Comparison of ENCODE assay signal across 8 mouse cellular contexts in genomic region chr2:34671385-34672026, GRCm38 (mm10).
DNase-seq lines count a peak whose midpoint lies in the region; ATAC-seq and TF ChIP-seq lines count a peak whose summit lies in the region.

No protein-coding gene starts in this region.

- intact Hi-C loops in left cerebral cortex, adult 2 months (cut with DNase I), result no loop called here

- peaks cover 21% of the 10 kb centered on the region for H3K36me3 ChIP-seq in hindbrain, embryonic 13.5 days

- TF ChIP-seq CTCF in left cerebral cortex, adult 2 months (IDR thresholded peaks at IDR 0.05), result peak; percentile 46

- H3K4me2 ChIP-seq in hindbrain, embryonic 13.5 days, result peak overlapping the region; percentile 68

- H3K9me3 ChIP-seq in hindbrain, embryonic 13.5 days, result no peaks in the 10 kb centered on the region

- H3K9ac ChIP-seq in hindbrain, embryonic 13.5 days, result peak overlapping the region; percentile 75

- peak overlapping the region; percentile 42 for H3K4me3 ChIP-seq in hindbrain, embryonic 13.5 days
- H3K4me3 ChIP-seq in left cerebral cortex, adult 2 months, result peak overlapping the region; percentile 52

- DNase-seq in adrenal gland, adult (ENCODE audit: inconsistent age in 2 of 2, low spot score in 1 of 2), result peak; percentile 49 to 74
- peak; percentile 62 for DNase-seq in cerebellum, adult 9-11 months
- DNase-seq in forelimb bud, embryonic 11.5 days (ENCODE audit: low read depth, low spot score), result peak; percentile 64
- DNase-seq in left cerebral cortex, adult 2 months (ENCODE audit: extremely low spot score in 1 of 2, low spot score in 2 of 2), result peak; percentile 37 to 49
- DNase-seq in lung, postnatal 4 days, result peak; percentile 54 to 67
- peak; percentile 46 for DNase-seq in right cerebral cortex, adult 18-20 months
- DNase-seq in adipocyte (ENCODE audit: low spot score), result no peak

- 33% methylated on average over 31 of the region's 31 CpGs for WGBS in hindbrain, embryonic 13.5 days

- peak; percentile 38 for ATAC-seq in hindbrain, embryonic 13.5 days (ENCODE audit: low FRiP score)

- H3K27me3 ChIP-seq in hindbrain, embryonic 13.5 days, result peaks cover 5% of the 10 kb centered on the region

- peaks cover 32% of the 10 kb centered on the region for H3K4me1 ChIP-seq in hindbrain, embryonic 13.5 days (replicated peaks)

- peak overlapping the region; percentile 71 for H3K27ac ChIP-seq in hindbrain, embryonic 13.5 days
- peak overlapping the region; percentile 80 for H3K27ac ChIP-seq in left cerebral cortex, adult 2 months
